Mouse (Mus musculus) layer of hippocampus, adult 2 months (tissue): ENCODE measurements around the gene Ces4a. TPM values are rescaled to one million over a fixed set of nuclear protein-coding genes. Genes with fewer than 3 reads are reported as not detected.

ENCODE experiments used
- DNase-seq, 2 experiments: peaks; one replicate each; pipeline ENCODE4 v3.0.0; 2022; ENCODE audit warnings: low spot score in 2 of 2
- H3K27ac ChIP-seq: fragments of 200-600 bp; 2 replicates; pipeline ENCODE4 v1.8.1; 2022
- H3K4me3 ChIP-seq: fragments of 200-600 bp; 2 replicates; pipeline ENCODE4 v1.8.1; 2022; ENCODE audit warnings: mild to moderate bottlenecking
- CTCF ChIP-seq: fragments of 200-600 bp; conservative IDR thresholded peaks from 2 replicates; pipeline ENCODE4 v1.8.1; 2022; ENCODE audit warnings: antibody characterized with exemption, mild to moderate bottlenecking, moderate library complexity
- total RNA-seq, 2 experiments: library from RNA; stranded (reverse); gene quantifications; 2 replicates each; pipeline ENCODE4 v1.2.3; 2021

The Ces4a gene
- total RNA-seq, 2 experiments from 2014 or later, result not detected

DNA sequence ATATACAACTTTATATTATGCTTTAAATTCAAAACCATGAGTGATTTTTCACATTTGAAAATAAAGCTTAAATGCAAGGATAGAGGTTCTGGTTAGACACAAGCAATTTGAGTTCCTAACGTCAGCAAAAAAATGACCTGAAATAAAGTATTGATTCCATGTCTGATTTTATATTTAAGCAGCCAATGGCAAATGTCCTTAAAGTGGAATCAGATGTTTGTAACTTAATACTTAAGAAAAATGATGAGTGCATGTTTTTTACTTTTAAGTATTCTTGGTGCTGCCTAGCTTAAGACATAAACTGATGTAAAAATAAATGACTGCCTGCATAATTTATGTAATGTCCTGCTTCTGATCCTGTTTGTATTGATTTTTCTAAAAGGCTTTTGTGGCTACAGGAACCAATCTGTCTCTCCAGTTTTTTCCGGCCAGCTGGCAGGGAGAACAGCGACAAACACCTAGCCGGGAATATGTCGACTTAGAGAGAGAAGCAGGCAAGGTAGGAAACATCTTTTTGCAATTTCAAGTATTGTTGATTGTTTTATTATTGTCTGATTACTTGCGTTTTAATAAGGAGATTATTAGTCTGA is 46.7 kb downstream of the Ces4a start:
- no peak for TF ChIP-seq CTCF
- Histone ChIP-seq H3K27ac (no peak overlapping the region), H3K4me3 (no peak overlapping the region)
- DNase-seq, result no peak

DNA sequence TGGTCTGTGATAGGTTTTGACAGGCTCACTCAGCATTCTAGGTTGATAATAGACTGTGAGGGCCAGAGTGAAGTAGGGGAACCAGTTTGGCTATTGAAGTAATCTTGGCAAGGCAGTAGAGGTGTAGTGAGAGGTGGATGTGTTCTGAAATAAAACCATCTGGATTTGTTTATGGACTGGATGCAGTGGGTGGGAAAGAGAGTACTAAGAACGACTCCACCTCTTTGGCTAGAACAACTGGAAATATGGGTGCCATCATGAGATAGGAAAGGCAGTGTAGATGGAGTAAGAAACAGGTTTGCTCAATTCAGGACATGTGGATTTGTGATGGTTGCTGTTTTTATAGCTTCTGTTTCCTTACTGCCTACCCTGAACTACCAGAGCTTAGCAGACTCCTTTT is 50.6 kb downstream of the Ces4a start:
- Histone ChIP-seq H3K27ac (no peak overlapping the region), H3K4me3 (no peak overlapping the region)
- no peak for TF ChIP-seq CTCF
- no peak for DNase-seq

DNA sequence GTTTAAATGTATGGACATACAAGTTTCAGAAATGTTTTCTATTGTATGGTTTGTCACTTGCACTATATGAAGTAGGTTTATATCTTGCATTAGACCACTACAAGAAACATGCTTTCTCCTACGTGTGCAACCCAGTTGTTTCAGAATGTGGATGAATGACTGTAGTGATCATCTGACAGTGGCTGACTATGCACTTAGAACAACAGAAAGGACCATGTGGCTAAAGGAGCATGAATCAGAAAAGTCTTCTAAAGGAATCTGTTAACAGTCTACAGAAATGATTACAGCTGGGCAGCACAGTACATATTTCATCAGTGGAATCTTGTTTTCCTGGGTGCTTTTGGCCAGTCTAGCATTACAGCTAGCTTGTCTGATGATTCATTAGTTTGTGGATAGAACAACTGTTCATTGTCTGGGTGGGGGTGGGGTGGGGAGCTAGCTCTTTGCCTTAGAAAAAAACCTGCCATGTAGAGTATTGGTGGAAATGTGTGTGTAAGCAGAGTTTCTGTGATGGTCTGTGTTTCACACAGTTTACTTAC is 54.9 kb downstream of the Ces4a start:
- DNase-seq, result no peak
- TF ChIP-seq CTCF, result no peak
- Histone ChIP-seq H3K27ac (no peak overlapping the region), H3K4me3 (no peak overlapping the region)

DNA sequence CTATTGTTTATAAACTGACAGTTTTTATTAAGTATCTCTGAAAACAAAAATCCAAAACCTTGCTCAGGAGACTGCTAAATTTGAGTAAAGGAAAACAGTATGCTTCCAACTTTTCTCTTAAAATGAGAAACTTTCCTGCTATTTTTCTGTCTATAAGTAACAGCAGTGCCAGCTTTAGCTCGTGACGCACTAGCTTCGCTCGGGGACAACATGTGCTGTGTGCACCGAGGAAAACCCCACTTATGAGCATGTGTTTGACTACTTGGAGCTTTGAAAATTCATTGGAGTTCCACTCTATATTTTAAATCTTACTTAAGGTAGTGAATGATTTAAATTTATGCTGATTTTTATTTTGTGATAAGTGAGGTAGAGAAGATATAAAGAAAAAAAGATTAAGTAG is 60.6 kb downstream of the Ces4a start:
- H3K4me3 ChIP-seq, result no peak overlapping the region
- TF ChIP-seq CTCF, result no peak
- H3K27ac ChIP-seq, result no peak overlapping the region
- DNase-seq, result no peak

Other genes starting within 250 kb of the Ces4a start
- not detected for gene Ces2e, start 205.5 kb upstream of the Ces4a start, total RNA-seq
- not detected for gene Ces2f, start 184.4 kb upstream of the Ces4a start, total RNA-seq
- gene Ces2g, start 170.1 kb upstream of the Ces4a start, total RNA-seq, result under 1 TPM; 0.12 to 0.13 TPM
- gene Ces2h, start 130.9 kb upstream of the Ces4a start, total RNA-seq, result not detected
- not detected for gene Ces3a, start 83.2 kb upstream of the Ces4a start, total RNA-seq
- gene Ces3b, start 48.0 kb upstream of the Ces4a start, total RNA-seq, result not detected
- gene Cbfb, start 38.9 kb downstream of the Ces4a start, total RNA-seq, result 10 to 100 TPM; 20.0 to 20.4 TPM
- 10 to 100 TPM; 38.9 to 39.2 TPM for gene D230025D16Rik, start 93.3 kb downstream of the Ces4a start, total RNA-seq
- 1 to 10 TPM; 2.9 TPM for gene B3gnt9, start 123.4 kb downstream of the Ces4a start, total RNA-seq
- 1 to 10 TPM; 7.0 to 7.6 TPM for gene Tradd, start 132.8 kb downstream of the Ces4a start, total RNA-seq
- 1 to 10 TPM in 1 of 2 experiments, under 1 TPM in 1; 0.91 to 1.9 TPM for gene Fbxl8, start 132.8 kb downstream of the Ces4a start, total RNA-seq
- gene Hsf4, start 138.0 kb downstream of the Ces4a start, total RNA-seq, result 1 to 10 TPM; 7.2 to 9.5 TPM
- gene Nol3, start 144.3 kb downstream of the Ces4a start, total RNA-seq, result 1 to 10 TPM; 7.4 to 7.8 TPM
- 10 to 100 TPM; 20.0 to 24.4 TPM for gene 4931428F04Rik, start 158.1 kb downstream of the Ces4a start, total RNA-seq
- gene Exoc3l, start 164.3 kb downstream of the Ces4a start, total RNA-seq, result 1 to 10 TPM; 1.4 TPM
- gene E2f4, start 165.9 kb downstream of the Ces4a start, total RNA-seq, result 10 to 100 TPM; 36.1 to 39.0 TPM
- gene Elmo3, start 173.8 kb downstream of the Ces4a start, total RNA-seq, result 1 to 10 TPM in 1 of 2 experiments, under 1 TPM in 1; 0.84 to 1.2 TPM
- gene Lrrc29, start 194.5 kb downstream of the Ces4a start, total RNA-seq, result 1 to 10 TPM; 7.6 to 7.7 TPM
- gene Tmem208, start 194.6 kb downstream of the Ces4a start, total RNA-seq, result 10 to 100 TPM; 40.3 to 40.9 TPM
- 1 to 10 TPM; 2.0 to 2.1 TPM for gene Fhod1, start 216.2 kb downstream of the Ces4a start, total RNA-seq
- 10 to 100 TPM; 13.3 to 14.9 TPM for gene Slc9a5, start 217.0 kb downstream of the Ces4a start, total RNA-seq
- gene Plekhg4, start 241.5 kb downstream of the Ces4a start, total RNA-seq, result 1 to 10 TPM; 1.7 to 2.2 TPM